Mouse (Mus musculus) forebrain, embryonic 14.5 days (tissue): ENCODE data around the gene Snx9. TPM values are rescaled to one million over a fixed set of nuclear protein-coding genes. Genes with fewer than 3 reads are reported as not detected.

Experiments used
- ATAC-seq: fragments of 200-750 bp; cut with Nextera tagmentation; 2 replicates; pipeline ENCODE4 v1.8.0; 2017; ENCODE audit warnings: mild to moderate bottlenecking, moderate library complexity
- DNase-seq: peaks from one replicate; pipeline ENCODE4 v3.0.0-alpha.2; 2015; ENCODE audit warnings: low spot score
- H3K27ac ChIP-seq: fragments of 300-500 bp; sonication (generic); 2 replicates; pipeline ENCODE4 v1.5.1; 2014; ENCODE audit warnings: low read depth, mild to moderate bottlenecking, control low read depth, low read length, moderate library complexity
- H3K27me3 ChIP-seq: fragments of 300-500 bp; sonication (generic); replicated peaks from 2 replicates; pipeline ENCODE4 v1.6.1; 2014; ENCODE audit warnings: low read length, control low read depth, mixed read lengths; ENCODE audit not compliant: control insufficient read depth, insufficient read depth
- H3K36me3 ChIP-seq: fragments of 300-500 bp; sonication (generic); 2 replicates; pipeline ENCODE4 v1.6.1; 2014; ENCODE audit warnings: low read length, control low read depth; ENCODE audit not compliant: control insufficient read depth, insufficient read depth
- H3K4me1 ChIP-seq: fragments of 300-500 bp; sonication (generic); 2 replicates; pipeline ENCODE4 v1.6.1; 2014; ENCODE audit warnings: antibody characterized with exemption, low read length, control low read depth; ENCODE audit not compliant: control insufficient read depth, insufficient read depth
- H3K4me2 ChIP-seq: fragments of 300-500 bp; sonication (generic); 2 replicates; pipeline ENCODE4 v1.6.1; 2014; ENCODE audit warnings: mild to moderate bottlenecking, control low read depth, low read length
- H3K4me3 ChIP-seq: fragments of 300-500 bp; sonication (generic); 2 replicates; pipeline ENCODE4 v1.5.1; 2014; ENCODE audit warnings: low read depth, low read length, control low read depth
- H3K9ac ChIP-seq: fragments of 300-500 bp; sonication (generic); 2 replicates; pipeline ENCODE4 v1.6.1; 2014; ENCODE audit warnings: mild to moderate bottlenecking, low read length, control low read depth, moderate library complexity
- H3K9me3 ChIP-seq: fragments of 300-500 bp; sonication (generic); replicated peaks from 2 replicates; pipeline ENCODE4 v1.6.1; 2016; ENCODE audit warnings: low read length, control low read depth, mixed read lengths; ENCODE audit not compliant: control insufficient read depth
- WGBS: fragments of 180-500 bp; shearing (Covaris S2); extraction: QIAGEN DNeasy Blood & Tissue Kit; methylation state at CpG from one replicate; pipeline ENCODE4 v1.1.7; 2014; 5-methylcytosine and 5-hydroxymethylcytosine counted together
- polyA plus RNA-seq: library from polyadenylated mRNA; unstranded; fragments of >200 nt; fragmentation: Nextera tagmentation; extraction: Ambion mirVana; gene quantifications from 2 replicates; pipeline ENCODE4 v1.2.1, GENCODE M21; 2014

Snx9 gene
- polyA plus RNA-seq, 1 experiment from 2014 or later: 6.7 TPM

GRCm38 (mm10) chr17:5798900-5799299, 42.2 kb upstream of the Snx9 start:
- no peaks in the 10 kb centered on the region for H3K36me3 ChIP-seq
- H3K9me3 ChIP-seq: no peaks in the 10 kb centered on the region
- WGBS: 80% methylated on average over 5 of the region's 5 CpGs
- DNase-seq (no peak), ATAC-seq (no peak)
- H3K4me2 ChIP-seq: no peak overlapping the region
- no peak overlapping the region for H3K4me3 ChIP-seq
- no peak overlapping the region for H3K27ac ChIP-seq
- 0 out of 2 replicates have a peak, but pooled peaks cover 5% of the 10 kb centered on the region for H3K4me1 ChIP-seq
- no peak overlapping the region for H3K9ac ChIP-seq
- H3K27me3 ChIP-seq: no peaks in the 10 kb centered on the region

DNA sequence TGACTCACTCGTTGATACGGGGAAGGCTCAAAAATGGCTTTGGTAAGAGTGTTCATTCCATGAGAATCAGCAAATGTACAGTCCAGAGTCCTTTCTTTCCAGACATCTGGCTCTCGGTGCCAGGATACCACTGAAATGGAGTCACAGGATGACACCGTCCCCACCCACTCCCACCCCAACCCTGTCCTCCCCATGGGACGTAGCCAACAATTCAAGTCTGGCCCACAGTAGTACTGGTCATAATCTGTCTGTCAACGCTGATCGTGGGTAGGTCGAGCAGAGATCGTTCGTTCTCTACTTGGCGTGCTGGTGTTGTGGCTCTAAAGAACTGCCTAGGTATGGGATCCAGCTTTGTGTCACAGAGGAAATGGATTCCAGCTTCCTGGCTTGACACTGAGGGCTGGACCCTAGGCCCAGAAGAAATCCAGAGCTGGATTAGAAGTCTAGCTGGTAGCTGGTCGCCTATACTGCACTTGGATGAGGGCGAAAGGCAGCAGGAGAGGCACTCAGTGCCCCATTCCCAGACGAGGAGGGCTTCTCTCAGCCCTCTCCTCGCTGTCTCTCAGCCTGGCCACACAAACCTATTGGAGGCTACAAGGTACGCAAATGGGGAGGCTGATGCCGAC, 41.6 kb upstream of the Snx9 start:
- Histone ChIP-seq H3K4me3 (no peak overlapping the region), H3K27ac (no peak overlapping the region), H3K27me3 (no peaks in the 10 kb centered on the region), H3K9ac (no peak overlapping the region), H3K36me3 (no peaks in the 10 kb centered on the region), H3K4me2 (no peak overlapping the region), H3K9me3 (no peaks in the 10 kb centered on the region), H3K4me1 (0 out of 2 replicates have a peak, but pooled peaks cover 5% of the 10 kb centered on the region)
- WGBS: 90% methylated on average over 17 of the region's 17 CpGs
- DNase-seq: no peak
- ATAC-seq: no peak

DNA sequence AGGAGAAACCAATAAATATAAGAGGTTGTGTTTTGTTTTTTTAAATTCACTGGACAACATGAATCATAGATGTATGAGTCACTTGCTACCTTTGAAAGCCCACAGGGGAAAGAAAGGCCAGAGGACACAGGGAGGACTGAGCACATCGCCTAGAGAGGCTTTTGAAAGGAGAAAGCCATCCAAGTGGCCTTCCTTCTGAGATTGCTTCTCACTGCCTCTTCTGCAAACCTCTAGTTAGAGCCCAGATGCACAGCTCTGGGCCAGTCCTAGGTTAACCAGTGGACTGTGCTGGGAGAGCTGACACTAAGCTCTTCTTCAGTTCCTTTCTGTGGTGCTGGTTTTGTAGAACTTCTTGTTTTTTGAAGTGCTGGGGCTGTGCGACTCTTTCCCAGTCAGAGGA, 40.9 kb upstream of the Snx9 start:
- Histone ChIP-seq H3K4me1 (0 out of 2 replicates have a peak, but pooled peaks cover 5% of the 10 kb centered on the region), H3K4me2 (no peak overlapping the region), H3K27ac (no peak overlapping the region), H3K9me3 (no peaks in the 10 kb centered on the region), H3K36me3 (no peaks in the 10 kb centered on the region), H3K9ac (no peak overlapping the region), H3K27me3 (no peaks in the 10 kb centered on the region), H3K4me3 (no peak overlapping the region)
- DNase-seq (no peak), ATAC-seq (no peak)
- 77% methylated on average over 2 of the region's 2 CpGs for WGBS

DNA sequence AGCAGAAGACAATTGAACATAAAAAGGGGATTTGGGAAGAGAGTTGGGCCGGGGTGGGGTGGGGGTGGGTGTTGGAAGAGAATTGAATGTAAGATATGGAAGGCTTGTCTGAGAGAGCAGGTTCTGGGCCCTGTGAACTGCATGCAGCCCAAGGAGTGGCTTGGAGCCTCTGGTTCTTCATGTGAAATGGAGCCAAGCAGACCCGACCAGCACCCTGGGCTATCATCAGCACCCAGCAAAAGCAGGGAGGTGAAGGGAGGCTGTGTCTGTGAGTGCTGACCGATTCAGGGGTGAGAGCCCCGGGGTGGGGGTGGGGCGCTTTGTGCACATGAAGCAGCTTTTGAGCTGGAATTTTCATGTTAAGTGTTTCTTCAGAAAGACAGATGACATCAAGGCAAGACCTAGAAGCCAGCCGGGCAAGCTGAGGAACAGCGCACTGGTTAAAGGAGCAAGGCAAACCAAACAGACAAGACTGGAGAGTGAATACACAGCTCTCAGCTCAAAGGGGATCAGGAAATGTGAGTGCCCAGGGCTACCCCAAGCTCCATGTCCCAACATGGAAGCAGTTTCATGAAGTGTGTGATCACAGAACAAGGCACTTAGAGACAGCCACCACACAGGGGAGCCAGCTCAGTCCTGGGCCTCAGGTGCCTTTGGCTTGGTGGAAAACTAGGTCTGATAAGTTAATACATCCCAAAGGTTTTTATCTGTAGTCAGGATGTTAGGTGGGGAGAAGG, 40.1 kb upstream of the Snx9 start:
- Histone ChIP-seq H3K4me1 (0 out of 2 replicates have a peak, but pooled peaks cover 8% of the 10 kb centered on the region), H3K9me3 (no peaks in the 10 kb centered on the region), H3K27ac (no peak overlapping the region), H3K4me3 (no peak overlapping the region), H3K4me2 (no peak overlapping the region), H3K36me3 (no peaks in the 10 kb centered on the region), H3K27me3 (no peaks in the 10 kb centered on the region), H3K9ac (no peak overlapping the region)
- 77% methylated on average over 7 of the region's 7 CpGs for WGBS
- no peak for ATAC-seq
- DNase-seq: no peak

GRCm38 (mm10) chr17:5801761-5802655, 39.1 kb upstream of the Snx9 start:
- H3K27me3 ChIP-seq: no peaks in the 10 kb centered on the region
- H3K36me3 ChIP-seq: no peaks in the 10 kb centered on the region
- H3K9me3 ChIP-seq: no peaks in the 10 kb centered on the region
- no peak overlapping the region for H3K4me2 ChIP-seq
- no peak for DNase-seq
- no peak overlapping the region for H3K9ac ChIP-seq
- no peak for ATAC-seq
- 85% methylated on average over 17 of the region's 17 CpGs for whole genome bisulfite sequencing
- no peak overlapping the region for H3K27ac ChIP-seq
- 0 out of 2 replicates have a peak, but pooled peaks cover 6% of the 10 kb centered on the region for H3K4me1 ChIP-seq
- no peak overlapping the region for H3K4me3 ChIP-seq

DNA sequence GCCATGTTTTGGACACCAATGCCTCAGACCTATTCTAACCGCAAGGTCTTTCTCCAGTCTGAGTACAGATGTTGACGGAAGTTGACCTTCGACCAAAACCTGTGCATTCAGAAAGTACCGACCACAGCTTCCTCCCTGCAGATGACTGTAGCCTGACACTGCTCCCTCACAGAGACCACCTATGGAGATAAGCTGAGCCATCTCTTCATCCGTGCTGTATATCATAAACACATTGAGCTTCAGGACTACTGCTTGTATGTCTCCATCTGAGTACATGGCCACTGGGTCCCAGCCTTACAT, 38.5 kb upstream of the Snx9 start:
- no peak for DNase-seq
- Histone ChIP-seq H3K4me1 (0 out of 2 replicates have a peak, but pooled peaks cover 3% of the 10 kb centered on the region), H3K9ac (no peak overlapping the region), H3K27me3 (no peaks in the 10 kb centered on the region), H3K27ac (no peak overlapping the region), H3K9me3 (no peaks in the 10 kb centered on the region), H3K36me3 (no peaks in the 10 kb centered on the region), H3K4me2 (no peak overlapping the region), H3K4me3 (no peak overlapping the region)
- 91% methylated on average over 5 of the region's 5 CpGs for WGBS
- no peak for ATAC-seq

DNA sequence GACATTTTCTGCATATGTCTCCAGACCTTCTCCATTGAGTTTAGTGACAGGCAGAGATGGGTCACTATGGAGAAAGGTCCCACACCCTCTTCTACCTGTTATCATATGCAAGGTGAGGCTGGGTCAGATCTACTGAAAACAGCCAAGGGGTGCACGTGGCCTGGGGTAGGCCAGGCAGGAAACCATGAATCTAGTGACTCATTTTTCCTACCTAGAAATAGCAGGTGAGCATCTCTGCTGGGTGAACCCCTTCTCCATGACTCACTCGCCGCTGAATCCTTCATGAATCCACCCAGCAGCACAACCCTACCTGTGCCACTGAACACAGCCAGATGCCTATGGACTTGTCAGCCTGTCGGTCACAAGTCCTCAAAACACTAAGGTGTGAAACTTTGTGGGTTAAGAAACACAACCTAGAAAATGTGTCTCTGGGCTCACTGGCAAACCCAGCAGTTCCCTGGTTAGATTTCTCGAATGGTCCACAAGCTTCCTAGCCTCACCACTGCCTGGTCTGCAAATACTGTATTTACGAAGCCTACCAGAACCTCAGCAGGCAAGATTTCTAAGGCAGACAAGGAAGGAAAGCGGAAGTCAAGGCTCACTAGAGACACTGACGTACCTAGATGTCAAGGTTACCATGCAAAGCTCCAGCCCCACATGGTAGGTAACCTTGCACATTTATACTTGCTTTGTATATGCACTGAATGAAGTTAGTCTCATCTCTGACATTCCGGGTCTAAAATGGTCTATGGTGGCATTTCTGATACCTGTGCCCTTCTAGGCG, 37.7 kb upstream of the Snx9 start:
- Histone ChIP-seq H3K27ac (no peak overlapping the region), H3K4me2 (no peak overlapping the region), H3K36me3 (no peaks in the 10 kb centered on the region), H3K9ac (no peak overlapping the region), H3K4me1 (0 out of 2 replicates have a peak, but pooled peaks cover 3% of the 10 kb centered on the region), H3K4me3 (no peak overlapping the region), H3K27me3 (no peaks in the 10 kb centered on the region), H3K9me3 (no peaks in the 10 kb centered on the region)
- 95% methylated on average over 10 of the region's 10 CpGs for WGBS
- DNase-seq: no peak
- ATAC-seq: no peak

DNA sequence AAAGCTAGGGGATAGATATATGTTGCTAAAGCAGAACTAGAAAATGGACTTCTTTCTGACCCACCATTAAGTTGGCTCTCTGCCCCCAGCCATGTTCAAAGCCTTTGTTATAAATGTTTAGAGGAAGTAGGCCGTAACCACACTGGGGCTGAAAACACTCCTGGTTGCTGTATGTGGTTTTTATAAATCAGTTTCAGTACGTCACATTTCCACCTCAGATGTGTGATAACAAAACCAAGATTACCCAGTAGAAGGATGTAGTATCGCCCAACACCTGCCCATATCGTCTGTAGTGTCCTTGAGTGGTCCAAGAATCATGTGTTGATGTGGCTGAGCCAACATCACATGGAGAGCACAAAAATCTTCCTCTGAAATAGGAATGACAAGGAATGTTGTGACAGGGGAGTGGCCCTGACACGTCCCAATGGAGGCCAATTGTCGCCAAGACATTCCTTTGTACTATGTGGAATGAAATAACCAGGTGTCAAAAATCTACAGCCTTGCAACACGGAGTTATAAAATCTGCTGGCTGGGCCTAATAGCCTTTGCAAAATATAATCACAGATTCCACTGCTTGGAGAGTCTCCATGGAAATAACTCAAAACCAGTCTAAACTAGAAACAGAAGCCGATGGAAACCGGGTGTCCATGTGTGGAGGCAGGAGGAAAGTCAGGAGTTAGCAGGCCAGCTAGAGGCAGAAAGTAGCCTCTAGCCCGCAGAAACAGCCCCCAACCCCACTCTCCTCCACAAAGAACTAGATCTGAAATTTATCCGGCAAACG, 36.6 kb upstream of the Snx9 start:
- DNase-seq: no peak
- no peak for ATAC-seq
- Histone ChIP-seq H3K9ac (no peak overlapping the region), H3K36me3 (no peaks in the 10 kb centered on the region), H3K4me3 (no peak overlapping the region), H3K4me2 (no peak overlapping the region), H3K4me1 (0 out of 2 replicates have a peak, but pooled peaks cover 3% of the 10 kb centered on the region), H3K9me3 (no peaks in the 10 kb centered on the region), H3K27ac (no peak overlapping the region), H3K27me3 (no peaks in the 10 kb centered on the region)
- WGBS: 84% methylated on average over 12 of the region's 12 CpGs
